Mouse (Mus musculus) heart, postnatal 25 days (tissue): ENCODE measurements around the gene Polr1d. TPM values are rescaled to one million over a fixed set of nuclear protein-coding genes. Genes with fewer than 3 reads are reported as not detected.

Experiments used
- DNase-seq: peaks from one replicate; pipeline ENCODE4 v3.0.0; 2022; ENCODE audit warnings: low spot score
- intact Hi-C: fragments of 180-260 bp; cut with DNase I; formaldehyde crosslinking; loops from one replicate; pipeline ENCODE4 v1.15.1; 2025
- total RNA-seq, 2 experiments: library from RNA; stranded (reverse); gene quantifications; 2 replicates each; pipeline ENCODE4 v1.2.3; 2021

Gene Polr1d
- total RNA-seq, 2 experiments from 2014 or later: 73.2 to 73.8 TPM

DNA sequence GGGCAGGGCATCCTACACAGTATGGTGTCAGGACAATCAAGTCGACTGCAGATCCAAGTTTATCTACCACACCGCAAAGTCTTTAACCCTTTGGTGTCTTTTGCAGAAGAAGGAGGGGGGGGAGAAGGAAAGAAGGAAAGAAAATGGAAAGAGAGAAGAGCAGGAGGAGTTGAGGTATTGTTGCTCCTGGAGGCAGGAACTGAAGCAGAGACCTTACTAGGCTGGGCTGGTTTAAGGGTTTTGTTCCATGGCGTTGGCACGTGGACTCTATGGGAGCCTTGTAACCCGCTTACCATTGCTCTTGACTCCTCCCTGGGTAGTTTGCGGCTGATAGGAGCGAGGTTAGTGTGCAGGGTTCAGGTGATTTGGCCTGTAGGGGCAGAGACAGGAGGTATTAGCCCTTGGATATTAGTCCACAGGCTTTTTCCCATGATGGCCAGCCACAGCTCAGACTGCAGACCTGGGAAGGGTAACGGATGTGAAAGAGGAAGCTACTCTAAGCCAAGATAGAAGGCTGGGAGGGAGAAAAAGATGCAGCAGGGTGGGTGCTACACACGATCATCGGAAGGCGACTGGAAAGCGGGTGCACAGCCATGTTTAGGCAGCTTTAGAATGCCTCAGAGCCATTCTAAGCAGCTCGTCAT is 48.8 kb downstream of the Polr1d start:
- intact Hi-C loops: no loop called here
- DNase-seq: no peak

DNA sequence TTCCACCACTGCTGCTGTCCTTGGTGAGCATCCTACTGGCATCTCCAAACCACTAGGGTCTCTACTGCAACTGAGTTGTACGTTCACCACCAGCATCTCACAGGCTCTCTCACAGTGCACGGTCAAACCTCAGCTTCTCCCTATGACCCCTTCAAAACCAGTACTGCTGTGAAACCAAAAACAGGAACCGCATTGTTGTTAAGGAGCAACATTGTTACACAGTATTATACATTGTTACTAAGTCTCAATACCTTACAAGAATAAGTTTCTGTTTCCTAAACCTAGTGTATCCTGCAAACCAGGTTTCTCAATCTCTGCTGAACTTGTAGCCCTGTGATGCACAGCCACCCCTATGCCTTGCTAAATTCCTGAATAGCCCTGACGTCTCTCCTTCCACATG is 51.0 kb downstream of the Polr1d start:
- intact Hi-C loops: no loop called here
- no peak for DNase-seq

DNA sequence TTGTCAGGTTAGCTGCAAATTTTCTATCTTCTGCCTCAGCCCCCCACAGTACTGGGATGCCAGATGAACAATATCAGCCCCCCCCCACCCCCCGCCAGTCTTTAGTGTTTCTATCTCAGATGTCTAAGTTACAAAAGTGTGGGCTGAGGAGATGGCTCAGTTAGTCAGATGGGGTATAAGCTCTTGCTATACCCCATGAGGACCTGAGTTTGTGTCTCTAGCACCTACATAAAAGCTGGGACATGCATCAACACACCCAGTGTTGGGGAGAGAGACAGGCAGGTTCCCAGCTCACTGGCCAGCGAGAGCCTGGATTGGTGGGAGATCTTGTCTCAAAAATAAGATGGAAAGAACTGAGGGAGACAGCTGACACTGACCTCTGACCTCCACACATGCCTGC is 52.6 kb downstream of the Polr1d start:
- intact Hi-C loops: no loop called here
- DNase-seq: no peak

DNA sequence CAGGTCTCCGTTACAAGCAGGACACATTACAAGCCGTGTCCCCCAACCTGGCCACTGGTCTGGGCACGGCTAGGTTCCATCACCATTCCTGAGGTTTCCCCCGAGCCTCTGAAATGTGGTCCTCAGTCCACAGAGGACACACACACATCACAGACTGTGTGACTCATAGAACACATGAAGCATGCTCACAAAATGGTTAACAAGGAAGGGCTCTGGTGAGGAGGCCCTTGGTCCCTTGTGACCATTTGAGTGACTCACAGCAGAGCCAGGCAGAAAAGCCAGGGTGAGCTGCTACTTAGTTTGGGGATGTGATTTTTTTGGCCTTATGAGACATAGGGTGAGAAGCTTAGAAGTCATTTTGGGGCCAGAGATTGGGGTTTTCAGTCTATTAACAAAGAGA is 55.1 kb downstream of the Polr1d start:
- DNase-seq: no peak
- intact Hi-C loops: no loop called here

DNA sequence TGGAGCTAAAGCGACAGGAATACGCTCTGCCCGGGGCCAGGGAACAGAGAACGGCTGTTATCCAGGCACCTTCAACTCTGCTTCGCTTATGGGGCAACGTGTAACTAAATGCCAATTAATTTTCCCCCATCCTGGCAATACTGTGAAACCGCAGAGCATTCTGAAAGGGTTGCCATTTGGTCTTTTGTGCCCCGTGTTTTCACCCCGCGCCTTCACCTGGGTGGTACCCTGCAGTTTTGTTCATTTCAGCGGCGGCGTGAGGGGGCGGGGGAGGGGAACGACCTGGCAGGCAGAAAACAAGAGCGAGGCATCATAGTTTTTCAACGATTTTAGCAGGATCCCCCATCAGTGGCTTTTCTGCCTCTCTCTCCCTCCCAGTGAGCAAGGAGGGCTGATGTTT is 56.8 kb downstream of the Polr1d start:
- no peak for DNase-seq
- intact Hi-C loops: no loop called here

DNA sequence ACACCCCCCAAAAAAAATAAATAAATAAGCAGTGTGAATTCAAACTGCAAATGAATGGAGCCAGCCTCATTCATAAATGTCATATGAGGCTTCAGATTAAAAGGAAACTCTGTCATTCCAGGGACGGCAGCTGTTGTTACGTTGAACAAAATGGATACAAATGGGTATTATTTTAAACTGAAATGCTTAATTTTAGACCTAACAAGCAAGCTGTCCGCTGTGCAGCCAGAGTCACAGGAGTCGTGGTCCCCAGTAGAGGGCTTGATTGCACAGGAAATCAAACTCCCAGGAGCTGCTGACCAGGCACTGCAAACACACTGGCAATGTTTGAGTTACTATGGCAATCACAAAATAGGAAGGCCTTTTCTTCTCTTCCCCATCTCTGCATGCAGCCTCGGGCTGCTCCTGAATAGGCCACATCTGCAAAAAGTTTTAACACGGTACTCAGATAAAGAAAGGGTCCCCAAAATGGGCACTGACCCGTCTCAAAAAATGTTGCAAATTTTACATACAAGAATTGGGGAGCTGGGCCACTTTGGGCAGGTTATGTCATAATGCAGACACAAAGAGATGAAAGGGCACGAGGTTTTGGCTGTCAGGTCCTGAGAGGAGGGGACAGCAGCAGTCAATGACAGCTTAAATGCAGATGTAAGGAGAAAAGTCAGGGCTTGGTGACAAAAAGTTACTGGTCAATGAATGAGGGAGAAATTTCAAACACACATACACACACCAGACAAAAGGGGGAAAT is 57.7 kb downstream of the Polr1d start:
- intact Hi-C loops: no loop called here
- no peak for DNase-seq

DNA sequence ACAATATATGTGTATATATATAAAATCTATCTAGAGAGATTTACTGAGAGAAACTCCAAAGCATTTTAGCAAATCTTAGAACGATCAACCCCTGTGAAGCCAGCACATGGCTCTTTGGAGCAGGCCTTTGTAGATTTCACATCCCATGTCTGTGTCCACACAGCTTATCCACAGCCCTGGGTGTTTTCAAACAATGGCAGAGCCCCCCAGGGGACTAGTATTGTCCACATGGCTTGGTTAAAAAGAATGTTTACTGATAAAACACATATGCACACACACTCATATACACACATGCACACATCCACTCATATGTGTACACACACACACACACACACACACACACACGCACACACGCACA is 58.2 kb downstream of the Polr1d start:
- no peak for DNase-seq
- intact Hi-C loops: no loop called here

DNA sequence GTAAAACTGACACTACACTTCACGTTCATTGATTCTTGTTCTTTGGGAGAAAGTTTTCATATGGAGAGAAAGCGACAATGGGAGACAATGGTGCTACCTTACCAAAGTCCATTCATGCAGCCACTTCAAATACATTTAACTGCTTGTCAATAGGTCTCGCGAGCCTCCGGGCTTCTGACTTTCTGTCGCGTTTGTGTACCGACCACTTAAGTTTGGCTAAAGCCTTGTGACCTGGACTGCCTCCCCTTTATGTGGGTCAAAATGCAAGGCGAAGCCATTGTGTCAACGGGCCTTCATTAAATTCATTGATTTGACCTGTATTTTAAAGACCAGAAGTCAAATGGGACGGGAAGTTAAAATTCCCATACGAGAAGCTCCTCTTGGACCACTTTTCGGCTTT is 59.1 kb downstream of the Polr1d start:
- intact Hi-C loops: no loop called here
- no peak for DNase-seq

DNA sequence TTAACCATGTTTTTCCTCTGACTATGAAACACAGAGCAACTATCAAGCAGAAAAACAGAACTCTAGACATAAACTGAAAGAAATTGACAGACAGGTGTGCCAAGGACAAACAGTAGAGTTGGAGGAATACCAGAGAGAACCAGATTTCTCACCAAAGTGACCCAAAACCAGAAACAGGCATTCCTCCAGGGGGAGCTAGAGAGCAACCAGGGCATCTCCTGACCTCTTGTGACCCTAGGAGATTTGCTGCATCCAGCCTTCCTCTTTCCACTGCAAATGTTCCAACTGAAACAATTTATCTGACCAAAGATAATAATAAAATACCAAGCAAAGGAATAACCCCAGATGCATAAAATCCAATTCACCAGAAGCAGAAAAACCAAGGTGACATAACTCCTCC is 70.5 kb downstream of the Polr1d start:
- DNase-seq: no peak
- intact Hi-C loops: no loop called here

DNA sequence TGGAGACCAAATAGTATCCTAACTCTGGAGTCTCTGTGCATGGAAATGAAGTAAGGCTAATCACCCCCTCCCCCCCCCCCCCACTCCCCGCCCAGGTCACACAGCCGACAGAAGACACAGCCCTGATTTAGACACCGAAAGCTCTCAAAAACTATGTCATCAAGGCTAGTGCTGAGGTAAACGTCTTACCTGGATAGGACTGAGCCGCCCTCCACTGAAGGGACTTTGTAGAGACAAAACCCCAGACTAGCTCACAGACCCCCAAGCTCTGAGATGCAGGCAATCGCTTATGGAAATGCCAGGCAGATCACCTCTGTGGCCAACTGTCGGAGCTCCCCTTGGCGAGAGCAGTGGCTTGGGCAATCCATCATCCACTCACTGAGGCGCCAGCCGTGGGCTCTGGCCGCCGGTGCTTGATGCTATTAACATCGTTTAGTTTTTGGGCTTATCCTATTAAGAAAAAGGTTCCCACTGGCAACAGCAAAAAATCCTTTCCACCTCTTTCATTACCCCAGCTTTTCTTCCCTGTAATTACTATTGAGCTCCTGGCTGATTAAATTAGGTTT is 78.0 kb downstream of the Polr1d start:
- intact Hi-C loops: no loop called here

DNA sequence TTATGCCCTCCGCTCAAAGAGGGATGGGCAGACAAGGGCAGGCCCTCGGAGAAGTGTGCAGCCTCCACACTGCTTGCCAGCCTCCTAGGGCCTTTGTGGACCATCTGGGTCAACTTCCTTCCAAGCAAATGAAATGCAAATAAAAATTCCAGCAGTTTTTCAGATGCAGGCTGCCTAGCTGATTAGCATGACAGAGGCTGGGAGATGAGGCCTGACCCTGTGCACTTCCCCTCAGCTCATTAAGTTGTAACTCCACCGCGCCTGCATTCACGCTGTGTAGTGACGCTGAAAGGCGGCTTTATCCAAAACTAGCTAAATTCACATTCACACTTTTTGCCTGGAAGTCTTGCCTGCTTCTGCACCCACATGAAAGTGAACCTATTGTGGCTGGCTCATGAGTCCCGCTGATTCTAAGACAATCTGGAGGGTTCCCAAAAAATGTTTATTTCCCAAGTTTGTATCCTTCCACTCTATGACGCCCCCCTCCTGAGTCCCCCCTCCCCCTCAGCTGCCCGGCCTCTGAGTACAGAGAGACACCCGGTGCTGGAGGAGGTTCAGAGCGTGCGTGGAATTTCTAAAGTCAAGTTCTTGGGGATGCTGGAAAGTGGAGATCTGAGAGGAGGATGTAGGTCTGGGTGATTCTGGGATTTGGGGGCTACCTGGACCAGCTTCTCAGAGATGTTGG is 78.7 kb downstream of the Polr1d start:
- no peak for DNase-seq
- intact Hi-C loops: no loop called here

More for the DNA sequence above, 78.0 kb downstream of the Polr1d start:
- no peak for DNase-seq

DNA sequence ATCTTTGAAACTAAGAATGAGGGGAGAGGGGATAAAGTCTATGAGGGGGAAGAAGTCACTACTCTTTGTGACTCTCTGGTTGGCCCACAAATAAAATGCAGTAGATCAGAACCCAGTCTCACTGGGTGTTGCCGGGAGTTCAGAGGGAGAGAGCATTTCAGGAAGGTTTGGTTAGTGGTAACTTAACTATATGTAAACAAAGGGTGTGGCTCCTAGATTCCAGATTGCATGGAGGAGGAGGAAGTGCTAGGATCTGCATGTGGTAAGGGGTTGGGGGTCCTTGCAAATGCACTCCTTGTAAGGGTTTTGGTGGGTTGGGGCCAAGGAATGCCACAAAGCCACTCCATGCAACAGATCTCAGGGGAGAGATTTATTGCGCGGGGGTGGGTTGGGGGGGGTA is 79.5 kb downstream of the Polr1d start:
- intact Hi-C loops: no loop called here
- DNase-seq: no peak

DNA sequence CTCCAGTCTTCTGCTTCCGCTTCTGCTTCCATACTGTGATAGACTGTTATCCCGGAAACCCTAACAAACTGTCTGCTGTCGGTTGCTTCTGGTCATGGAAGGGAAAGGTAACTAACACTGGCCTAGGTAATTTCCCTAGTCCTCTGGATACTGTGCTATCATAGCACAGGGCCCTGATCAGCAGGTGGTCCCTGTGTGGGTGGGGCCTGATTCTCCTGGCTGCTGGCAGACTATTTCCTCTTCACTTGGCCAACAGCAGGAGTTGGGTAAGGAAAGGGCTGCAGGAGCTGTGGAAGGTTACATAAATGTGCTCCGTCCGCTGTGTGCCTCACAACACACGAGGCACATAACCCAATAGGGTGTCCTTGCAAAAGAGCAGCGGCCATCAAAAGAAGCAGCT is 80.6 kb downstream of the Polr1d start:
- intact Hi-C loops: no loop called here
- DNase-seq: no peak

DNA sequence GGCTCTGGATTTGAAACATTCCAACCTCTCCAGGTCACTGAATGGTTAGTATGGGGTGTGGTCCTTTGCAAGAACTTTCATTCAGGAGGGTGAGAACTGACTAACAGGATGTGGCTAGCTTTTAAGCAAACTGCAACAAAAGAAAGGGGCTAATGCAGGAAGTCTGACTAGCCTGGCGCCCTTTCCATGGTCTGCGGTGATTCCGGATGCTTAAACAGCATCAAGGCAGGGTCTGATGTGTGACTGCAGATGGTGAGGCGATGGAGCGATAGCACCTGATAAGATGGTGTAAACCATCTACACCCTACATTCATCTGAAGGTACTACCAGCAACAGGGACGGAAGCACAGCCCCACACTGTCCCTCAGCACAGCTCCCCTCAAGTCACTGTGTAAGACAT is 82.5 kb downstream of the Polr1d start:
- intact Hi-C loops: no loop called here

DNA sequence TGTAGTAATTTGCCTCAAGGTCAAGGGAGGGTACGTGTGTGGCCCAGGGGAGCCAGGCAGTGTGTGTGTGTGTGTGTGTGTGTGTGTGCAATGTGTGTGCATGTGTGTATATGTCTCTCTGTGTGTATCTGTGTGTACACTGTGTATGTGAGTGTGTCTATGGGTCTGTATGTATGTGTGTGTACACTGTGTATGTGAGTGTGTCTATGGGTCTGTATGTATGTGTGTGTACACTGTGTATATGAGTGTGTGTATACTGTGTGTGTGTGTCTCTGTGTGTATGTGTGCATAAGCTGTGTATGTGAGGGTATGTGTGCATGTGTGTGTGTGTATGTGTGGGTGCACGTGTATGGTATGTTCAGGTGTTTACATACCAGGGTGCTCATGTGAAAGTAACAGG is 82.9 kb downstream of the Polr1d start:
- intact Hi-C loops: no loop called here
- no peak for DNase-seq

More for the DNA sequence above, 82.5 kb downstream of the Polr1d start:
- DNase-seq: no peak

Other genes starting within 250 kb of the Polr1d start
- 100 to 1,000 TPM; 120 to 125 TPM for gene Rpl21, start 244.2 kb upstream of the Polr1d start, total RNA-seq
- gene Rasl11a, start 232.0 kb upstream of the Polr1d start, total RNA-seq: 1 to 10 TPM; 2.2 to 3.9 TPM
- 10 to 100 TPM; 18.8 to 22.1 TPM for gene Gtf3a, start 128.4 kb upstream of the Polr1d start, total RNA-seq
- gene Mtif3, start 113.2 kb upstream of the Polr1d start, total RNA-seq: 10 to 100 TPM; 20.4 to 23.4 TPM
- gene Lnx2, start 464 bp upstream of the Polr1d start, total RNA-seq: 10 to 100 TPM; 10.1 to 10.7 TPM
- not detected for gene Gsx1, start 111.6 kb downstream of the Polr1d start, total RNA-seq
- gene Pdx1, start 192.9 kb downstream of the Polr1d start, total RNA-seq: not detected
- gene Cdx2, start 230.2 kb downstream of the Polr1d start, total RNA-seq: not detected
- not detected for gene Urad, start 245.4 kb downstream of the Polr1d start, total RNA-seq